Mouse (Mus musculus) heart, embryonic 15.5 days (tissue): ENCODE data around the gene Crmp1. TPM values are rescaled to one million over a fixed set of nuclear protein-coding genes. Genes with fewer than 3 reads are reported as not detected.

Source experiments
- ATAC-seq: fragments of 200-750 bp; cut with Nextera tagmentation; replicated peaks from 2 replicates; pipeline ENCODE4 v1.8.0; 2017; ENCODE audit warnings: low read depth, moderate TSS enrichment; ENCODE audit not compliant: insufficient number of reproducible peaks, insufficient read depth, low FRiP score
- H3K27ac ChIP-seq: fragments of 300-500 bp; sonication (generic); 2 replicates; pipeline ENCODE4 v1.5.1; 2015; ENCODE audit warnings: mild to moderate bottlenecking, inconsistent platforms
- H3K27me3 ChIP-seq: fragments of 300-500 bp; sonication (generic); 2 replicates; pipeline ENCODE4 v1.6.1; 2015; ENCODE audit warnings: inconsistent platforms
- H3K36me3 ChIP-seq: fragments of 300-500 bp; sonication (generic); 2 replicates; pipeline ENCODE4 v1.6.1; 2015; ENCODE audit warnings: mild to moderate bottlenecking, inconsistent platforms
- H3K4me1 ChIP-seq: fragments of 300-500 bp; sonication (generic); replicated peaks from 2 replicates; pipeline ENCODE4 v1.6.1; 2015; ENCODE audit warnings: inconsistent platforms
- H3K4me2 ChIP-seq: fragments of 300-500 bp; sonication (generic); 2 replicates; pipeline ENCODE4 v1.6.1; 2015; ENCODE audit warnings: inconsistent platforms, mild to moderate bottlenecking, moderate library complexity
- H3K4me3 ChIP-seq: fragments of 300-500 bp; sonication (generic); 2 replicates; pipeline ENCODE4 v1.5.1; 2015; ENCODE audit warnings: mild to moderate bottlenecking, inconsistent platforms
- H3K9ac ChIP-seq: fragments of 300-500 bp; sonication (generic); 2 replicates; pipeline ENCODE4 v1.6.1; 2015; ENCODE audit warnings: mild to moderate bottlenecking, inconsistent platforms
- H3K9me3 ChIP-seq: fragments of 300-500 bp; sonication (generic); replicated peaks from 2 replicates; pipeline ENCODE4 v1.6.1; 2016; ENCODE audit warnings: inconsistent platforms
- WGBS: fragments of 180-500 bp; shearing (Covaris S2); methylation state at CpG from one replicate; pipeline ENCODE4 v1.1.7; 2015; ENCODE audit warnings: mixed read lengths; 5-methylcytosine and 5-hydroxymethylcytosine counted together
- polyA plus RNA-seq: library from polyadenylated mRNA; unstranded; fragments of >200 nt; fragmentation: Nextera tagmentation; extraction: Ambion mirVana; gene quantifications from 2 replicates; pipeline ENCODE4 v1.2.1, GENCODE M21; 2015

Crmp1 gene
- 7.5 and 15.9 TPM in 2 replicates for polyA plus RNA-seq

DNA sequence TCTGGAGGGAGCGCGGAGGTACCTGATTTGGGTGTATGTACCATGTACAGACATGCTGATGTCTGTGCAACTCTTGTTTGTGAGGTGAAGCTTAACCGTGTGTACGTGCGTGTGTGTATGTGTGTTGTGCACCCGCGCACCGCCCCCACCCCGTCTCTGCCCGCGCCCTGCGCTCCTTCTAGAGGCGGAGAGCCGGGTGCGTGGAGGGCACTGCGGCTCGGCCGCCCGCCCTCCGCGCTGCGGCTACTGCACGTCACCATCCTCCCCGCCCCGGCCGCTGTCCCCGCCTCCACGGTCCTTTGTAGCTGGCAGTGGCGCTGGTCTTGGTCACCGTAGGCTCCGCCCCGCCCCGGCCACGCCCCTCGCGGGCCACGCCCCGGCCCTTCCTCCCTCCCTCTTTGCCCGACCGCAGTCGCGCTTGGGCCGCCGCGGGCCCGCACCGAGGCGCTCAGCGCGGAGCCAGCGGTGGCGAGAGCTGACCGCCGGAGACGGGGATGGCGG is at the start of gene Crmp1:
Crmp1 (plus strand) TSS at position 290 of the 501 bp plus-strand sequence.
- peak within 1 kb of the TSS; percentile 61 for H3K4me2 ChIP-seq
- H3K4me1 ChIP-seq = peaks cover 25% of the 10 kb centered on the region
- H3K9me3 ChIP-seq = no peaks in the 10 kb centered on the region
- whole genome bisulfite sequencing = 2% methylated on average over 35 of the region's 56 CpGs
- no peaks in the 10 kb centered on the region for H3K36me3 ChIP-seq
- ATAC-seq = peak; percentile 47; the same call in 1 of the 2 replicates
- H3K27me3 ChIP-seq = peaks cover 91% of the 10 kb centered on the region
- peak within 1 kb of the TSS; percentile 31 for H3K4me3 ChIP-seq
- H3K9ac ChIP-seq = no peak within 1 kb of the TSS
- H3K27ac ChIP-seq = no peak within 1 kb of the TSS

DNA sequence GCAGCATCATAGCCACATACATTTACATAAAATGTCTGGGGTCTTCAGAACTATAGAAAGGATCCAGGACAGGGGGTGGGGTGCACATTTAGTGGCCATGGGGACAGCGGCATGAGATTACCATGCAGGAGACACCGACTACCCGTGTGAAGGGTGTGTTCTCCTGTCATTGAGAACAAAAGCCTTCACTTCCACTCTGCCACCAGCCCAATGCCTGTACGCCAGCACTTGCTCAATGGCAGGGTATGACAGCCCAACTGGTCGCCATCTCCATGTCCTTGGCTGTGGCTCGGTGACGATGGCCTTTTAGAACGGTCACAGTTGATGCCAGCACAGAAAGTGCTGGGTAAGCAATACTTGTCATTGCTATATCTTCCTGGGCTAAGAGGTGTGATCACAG is 45.5 kb upstream of the Crmp1 start:
- Histone ChIP-seq H3K4me3 (no peak overlapping the region), H3K36me3 (no peaks in the 10 kb centered on the region), H3K27me3 (peaks cover 37% of the 10 kb centered on the region), H3K4me2 (no peak overlapping the region), H3K27ac (no peak overlapping the region), H3K4me1 (peaks cover 25% of the 10 kb centered on the region), H3K9me3 (no peaks in the 10 kb centered on the region), H3K9ac (no peak overlapping the region)
- WGBS = 76% methylated on average over 8 of the region's 8 CpGs
- ATAC-seq = no peak

GRCm38 (mm10) chr5:37196666-37197250 is 45.0 kb upstream of the Crmp1 start:
- Histone ChIP-seq H3K9me3 (no peaks in the 10 kb centered on the region), H3K4me3 (no peak overlapping the region), H3K9ac (no peak overlapping the region), H3K27me3 (peaks cover 32% of the 10 kb centered on the region), H3K36me3 (no peaks in the 10 kb centered on the region), H3K4me2 (no peak overlapping the region), H3K4me1 (peaks cover 25% of the 10 kb centered on the region), H3K27ac (no peak overlapping the region)
- WGBS = 50% methylated on average over 10 of the region's 10 CpGs
- ATAC-seq = no peak

DNA sequence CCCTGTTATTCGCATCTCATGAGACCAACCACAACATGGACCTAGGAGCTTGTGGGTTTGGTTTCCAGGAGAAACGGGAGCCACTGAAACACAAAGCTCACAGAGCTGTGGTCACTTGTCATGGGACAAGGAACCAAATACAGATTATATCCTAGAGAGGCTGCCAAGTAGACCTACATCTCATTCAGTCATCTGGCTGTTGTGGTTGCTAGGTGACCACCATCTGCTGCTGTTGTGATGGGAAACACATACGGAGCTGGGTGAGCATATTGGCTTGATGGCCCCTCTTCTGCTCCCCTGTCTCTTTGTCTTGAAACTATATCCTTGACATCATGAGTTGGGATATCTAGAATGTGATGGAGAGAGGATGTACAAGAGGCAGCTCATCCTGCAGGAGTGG is 44.3 kb upstream of the Crmp1 start:
- 65% methylated on average over 3 of the region's 3 CpGs for WGBS
- peaks cover 29% of the 10 kb centered on the region for H3K27me3 ChIP-seq

GRCm38 (mm10) chr5:37198011-37198688 is 43.6 kb upstream of the Crmp1 start:
- Histone ChIP-seq H3K27ac (no peak overlapping the region), H3K27me3 (peaks cover 30% of the 10 kb centered on the region), H3K4me2 (no peak overlapping the region), H3K36me3 (no peaks in the 10 kb centered on the region), H3K4me1 (peaks cover 25% of the 10 kb centered on the region), H3K9ac (0 out of 2 replicates have a peak overlapping the region, but pooled peaks have one; percentile 5), H3K9me3 (no peaks in the 10 kb centered on the region), H3K4me3 (no peak overlapping the region)
- peak; percentile 51 for ATAC-seq
- 20% methylated on average over 2 of the region's 2 CpGs for WGBS

More for the DNA sequence above, 44.3 kb upstream of the Crmp1 start:
- no peaks in the 10 kb centered on the region for H3K36me3 ChIP-seq
- no peak overlapping the region for H3K27ac ChIP-seq
- no peaks in the 10 kb centered on the region for H3K9me3 ChIP-seq
- no peak overlapping the region for H3K4me3 ChIP-seq
- no peak for ATAC-seq
- no peak overlapping the region for H3K9ac ChIP-seq
- peaks cover 25% of the 10 kb centered on the region for H3K4me1 ChIP-seq
- no peak overlapping the region for H3K4me2 ChIP-seq

GRCm38 (mm10) chr5:37202285-37202684 is 39.5 kb upstream of the Crmp1 start:
- H3K4me3 ChIP-seq = no peak overlapping the region
- H3K4me1 ChIP-seq = peaks cover 16% of the 10 kb centered on the region
- ATAC-seq = no peak
- H3K36me3 ChIP-seq = no peaks in the 10 kb centered on the region
- WGBS = 20% methylated on average over 1 of the region's 1 CpGs
- H3K9ac ChIP-seq = no peak overlapping the region
- no peaks in the 10 kb centered on the region for H3K9me3 ChIP-seq
- peaks cover 8% of the 10 kb centered on the region; the same call in 1 of the 2 replicates for H3K27me3 ChIP-seq
- H3K27ac ChIP-seq = no peak overlapping the region
- H3K4me2 ChIP-seq = no peak overlapping the region

DNA sequence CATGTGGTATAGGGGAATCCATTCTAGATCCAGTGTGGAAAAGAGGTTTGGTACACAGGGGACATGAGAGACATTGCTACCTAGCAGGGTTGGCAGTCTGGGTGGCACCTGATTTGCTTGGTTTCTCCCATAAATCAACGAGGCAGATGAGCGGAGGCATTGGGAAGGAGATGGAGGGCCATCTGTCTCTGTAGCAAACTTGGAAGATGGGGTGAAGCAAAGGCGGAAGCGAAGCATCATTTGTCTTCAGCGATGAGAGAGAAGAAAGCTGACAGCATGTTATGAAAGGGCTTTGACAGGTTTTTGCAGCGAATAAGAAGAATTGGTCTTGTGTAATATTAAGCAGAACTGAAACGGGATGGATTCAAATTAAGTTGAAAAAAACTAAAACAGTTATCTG is 36.9 kb upstream of the Crmp1 start:
- Histone ChIP-seq H3K4me1 (no peaks in the 10 kb centered on the region), H3K9me3 (no peaks in the 10 kb centered on the region), H3K4me2 (no peak overlapping the region), H3K36me3 (no peaks in the 10 kb centered on the region), H3K27ac (no peak overlapping the region), H3K4me3 (no peak overlapping the region), H3K27me3 (peaks cover 5% of the 10 kb centered on the region; the same call in 1 of the 2 replicates), H3K9ac (no peak overlapping the region)
- no peak for ATAC-seq
- WGBS = 80% methylated on average over 7 of the region's 7 CpGs

GRCm38 (mm10) chr5:37205420-37205819 is 36.3 kb upstream of the Crmp1 start:
- H3K36me3 ChIP-seq = no peaks in the 10 kb centered on the region
- peaks cover 8% of the 10 kb centered on the region; the same call in 1 of the 2 replicates for H3K27me3 ChIP-seq
- H3K4me3 ChIP-seq = no peak overlapping the region
- WGBS = 65% methylated on average over 1 of the region's 1 CpGs
- H3K9ac ChIP-seq = no peak overlapping the region
- no peak for ATAC-seq
- no peaks in the 10 kb centered on the region for H3K9me3 ChIP-seq
- H3K27ac ChIP-seq = no peak overlapping the region
- no peak overlapping the region for H3K4me2 ChIP-seq
- no peaks in the 10 kb centered on the region for H3K4me1 ChIP-seq

- Histone ChIP-seq H3K27me3 (peaks cover 10% of the 10 kb centered on the region; the same call in 1 of the 2 replicates), H3K4me1 (no peaks in the 10 kb centered on the region), H3K4me2 (no peak overlapping the region), H3K27ac (no peak overlapping the region), H3K9ac (no peak overlapping the region), H3K36me3 (no peaks in the 10 kb centered on the region), H3K4me3 (no peak overlapping the region), H3K9me3 (no peaks in the 10 kb centered on the region)
- no peak for ATAC-seq
- WGBS = 53% methylated on average over 2 of the region's 2 CpGs
These were observed 35.4 kb upstream of the Crmp1 start for GRCm38 (mm10) chr5:37206364-37206763.

- 0 out of 2 replicates have a peak, but pooled peaks cover 8% of the 10 kb centered on the region for H3K27me3 ChIP-seq
- H3K27ac ChIP-seq = no peak overlapping the region
- H3K4me3 ChIP-seq = no peak overlapping the region
- no peak for ATAC-seq
- H3K4me1 ChIP-seq = no peaks in the 10 kb centered on the region
- H3K9me3 ChIP-seq = no peaks in the 10 kb centered on the region
- 71% methylated on average over 9 of the region's 9 CpGs for WGBS
- no peaks in the 10 kb centered on the region for H3K36me3 ChIP-seq
- no peak overlapping the region for H3K4me2 ChIP-seq
- H3K9ac ChIP-seq = no peak overlapping the region
These were observed 28.6 kb upstream of the Crmp1 start for GRCm38 (mm10) chr5:37212938-37213708.

GRCm38 (mm10) chr5:37213709-37214103 is 28.0 kb upstream of the Crmp1 start:
- H3K27ac ChIP-seq = no peak overlapping the region
- no peaks in the 10 kb centered on the region for H3K4me1 ChIP-seq
- no peak overlapping the region for H3K4me3 ChIP-seq
- no peak overlapping the region for H3K9ac ChIP-seq
- WGBS = 60% methylated on average over 4 of the region's 4 CpGs
- H3K27me3 ChIP-seq = 0 out of 2 replicates have a peak, but pooled peaks cover 8% of the 10 kb centered on the region
- no peaks in the 10 kb centered on the region for H3K9me3 ChIP-seq
- H3K36me3 ChIP-seq = no peaks in the 10 kb centered on the region
- ATAC-seq = no peak
- no peak overlapping the region for H3K4me2 ChIP-seq
